Comparison of ENCODE assay signal across 18 mouse cellular contexts in the genomic region with DNA sequence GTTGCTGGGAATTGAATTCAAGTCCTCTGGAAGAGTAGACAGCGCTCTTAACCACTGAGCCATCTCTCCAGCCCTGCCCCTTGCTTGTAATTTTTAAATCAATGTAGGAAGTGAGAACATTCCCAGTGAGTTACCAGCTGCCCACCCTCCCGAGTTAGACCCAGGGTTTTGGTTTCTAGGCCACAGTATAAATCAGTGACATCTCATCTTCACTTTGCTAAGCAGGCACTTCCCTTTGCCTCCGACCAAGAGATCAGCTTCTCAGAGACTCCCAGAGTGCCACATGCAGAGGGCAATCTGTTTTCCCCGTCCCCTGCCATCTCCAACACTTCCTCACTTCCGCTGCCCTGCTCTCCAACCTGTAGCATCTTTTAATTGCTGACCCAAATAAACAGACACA. TPM values are rescaled to one million over a fixed set of nuclear protein-coding genes. Genes with fewer than 3 reads are reported as not detected.
"Had no signal": no experiment of that assay in that cellular context is flagged by ENCODE, and none has a peak within 500 bp of the region (broad histone marks: within the 10 kb centered on the region; RNA-seq: fewer than 3 reads in every experiment).

No protein-coding gene starts in this region.

- DNase-seq: lung, adult 2 months; retina, postnatal 1 day; right cerebral cortex, adult 18-20 months; right cerebral cortex, postnatal 25 days; right cerebral cortex, postnatal 4 days; spleen, adult 18-20 months; thymus, adult 18-20 months; thymus, postnatal 14 days; thymus, postnatal 36 days had no signal

- H3K27ac ChIP-seq: lung, embryonic 15.5 days; macrophage; midbrain, embryonic 13.5 days; midbrain, embryonic 15.5 days; neural tube, embryonic 13.5 days; neural tube, embryonic 15.5 days had no signal

- H3K4me1 ChIP-seq: lung, embryonic 15.5 days; megakaryocyte, embryonic 14.5 days; midbrain, embryonic 13.5 days; midbrain, embryonic 15.5 days; neural tube, embryonic 13.5 days; neural tube, embryonic 15.5 days had no signal

- ATAC-seq: lung, postnatal 0 days; midbrain, embryonic 13.5 days; midbrain, embryonic 15.5 days had no signal

- H3K9ac ChIP-seq: lung, embryonic 15.5 days; midbrain, embryonic 13.5 days; midbrain, embryonic 15.5 days; neural tube, embryonic 13.5 days; neural tube, embryonic 15.5 days had no signal

- H3K9me3 ChIP-seq: lung, embryonic 15.5 days; megakaryocyte, embryonic 14.5 days; midbrain, embryonic 13.5 days; midbrain, embryonic 15.5 days; neural tube, embryonic 13.5 days; neural tube, embryonic 15.5 days had no signal

- H3K4me3 ChIP-seq: lung, embryonic 15.5 days; megakaryocyte, embryonic 14.5 days; midbrain, embryonic 13.5 days; midbrain, embryonic 15.5 days; neural tube, embryonic 13.5 days; neural tube, embryonic 15.5 days had no signal

- H3K4me2 ChIP-seq: lung, embryonic 15.5 days; midbrain, embryonic 11.5 days; midbrain, embryonic 13.5 days; midbrain, embryonic 15.5 days; neural tube, embryonic 13.5 days; neural tube, embryonic 15.5 days had no signal

RNA-seq across cellular contexts. Expression of a gene that starts 4.0 kb away (rescaled TPM):
- polyA plus RNA-seq: macrophage; midbrain, embryonic 11.5 days had no signal
